Mouse (Mus musculus) ES-E14 (cell line): ENCODE results near the gene Mycbp.

Experiments used
- HCFC1 ChIP-seq: IDR thresholded peaks from 2 replicates; pipeline ENCODE4 v1.6.1; 2012; ENCODE audit warnings: low read length, inconsistent platforms, borderline replicate concordance; ENCODE audit not compliant: insufficient read depth
- MAFK ChIP-seq: IDR thresholded peaks from 2 replicates; pipeline ENCODE4 v1.6.1; 2014; ENCODE audit warnings: mild to moderate bottlenecking, low read depth, low read length, inconsistent platforms; ENCODE audit not compliant: insufficient read depth
- ZC3H11A ChIP-seq: IDR thresholded peaks from 2 replicates; pipeline ENCODE4 v1.6.1; 2012; ENCODE audit warnings: low read depth, mild to moderate bottlenecking, inconsistent platforms, low read length, borderline replicate concordance
- ZNF384 ChIP-seq: IDR thresholded peaks from 2 replicates; pipeline ENCODE4 v1.6.1; 2012; ENCODE audit warnings: low read depth, low read length, inconsistent platforms

DNA sequence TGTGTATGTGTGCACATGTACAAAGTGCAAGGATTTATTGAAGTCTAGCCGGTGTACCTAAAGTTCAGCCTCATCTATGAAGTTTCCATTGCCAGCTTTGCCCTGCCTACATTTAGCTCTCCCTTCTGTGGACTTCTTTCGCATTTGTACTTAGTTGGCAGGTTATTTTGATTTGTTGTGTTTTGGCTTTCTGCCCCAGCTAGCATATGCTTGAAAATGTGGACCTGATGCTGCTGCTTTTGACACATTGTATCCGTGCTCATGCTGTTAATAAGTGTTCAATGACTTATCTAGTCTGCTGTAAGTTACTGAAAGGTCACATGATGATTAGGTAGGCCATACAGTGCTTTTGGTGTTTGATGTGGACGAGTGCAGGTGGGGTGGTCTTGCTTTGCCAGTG lies 29.7 kb downstream of the Mycbp start:
- TF ChIP-seq ZNF384 (no peak), HCFC1 (no peak), ZC3H11A (no peak), MAFK (no peak)
